Comparison of ENCODE assay signal across 11 mouse cellular contexts in the genomic region with DNA sequence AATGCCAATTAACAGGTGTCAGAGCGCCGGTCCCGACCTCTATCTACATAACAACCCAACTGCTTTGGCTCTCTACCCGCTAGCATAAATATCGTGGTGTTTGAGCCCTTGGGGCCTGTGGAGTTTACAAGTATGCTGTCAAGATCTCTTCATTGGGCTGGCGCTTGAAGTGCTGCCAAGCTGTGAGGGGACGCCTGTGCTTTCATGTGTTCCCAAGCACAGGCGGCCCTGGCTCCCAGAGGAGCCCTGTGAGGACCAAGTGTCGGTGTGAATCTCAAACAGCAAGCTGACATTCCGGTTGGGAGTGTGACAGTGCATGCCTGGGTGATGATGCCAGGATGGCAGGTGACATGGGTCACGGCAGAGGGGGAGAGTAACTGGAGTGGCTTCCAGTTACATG.
A peak's percentile ranks its signal among the peaks of the same experiment; 100 is the strongest.
DNase-seq lines count a peak whose midpoint lies in the region; ATAC-seq lines count a peak whose summit lies in the region.
"Had no signal": no experiment of that assay in that cellular context is flagged by ENCODE, and none has a peak within 500 bp of the region (broad histone marks: within the 10 kb centered on the region; RNA-seq: fewer than 3 reads in every experiment).

No protein-coding gene starts in this region.

- no peaks in the 10 kb centered on the region; the same call in 1 of the 2 replicates for H3K27me3 ChIP-seq in neural tube, embryonic 15.5 days (replicated peaks)
- no peaks in the 10 kb centered on the region for H3K27me3 ChIP-seq in intestine, embryonic 15.5 days (replicated peaks)
- H3K27me3 ChIP-seq: neural tube, embryonic 13.5 days had no signal

- no peaks in the 10 kb centered on the region for H3K4me1 ChIP-seq in neural tube, embryonic 15.5 days
- H3K4me1 ChIP-seq in intestine, embryonic 15.5 days (replicated peaks): 0 out of 2 replicates have a peak, but pooled peaks cover 3% of the 10 kb centered on the region
- H3K4me1 ChIP-seq: neural tube, embryonic 13.5 days had no signal

- peak; percentile 53 for ATAC-seq in neural tube, embryonic 15.5 days (ENCODE audit: low FRiP score)
- no peak for ATAC-seq in intestine, embryonic 15.5 days
- ATAC-seq: intestine, postnatal 0 days had no signal

- H3K9ac ChIP-seq in neural tube, embryonic 15.5 days (replicated peaks): no peak overlapping the region
- H3K9ac ChIP-seq in intestine, embryonic 15.5 days: no peak overlapping the region
- H3K9ac ChIP-seq: neural tube, embryonic 13.5 days had no signal

- H3K4me3 ChIP-seq in neural tube, embryonic 15.5 days (replicated peaks): no peak overlapping the region
- no peak overlapping the region for H3K4me3 ChIP-seq in intestine, embryonic 15.5 days (replicated peaks)
- H3K4me3 ChIP-seq: neural tube, embryonic 13.5 days had no signal

- no peaks in the 10 kb centered on the region for H3K9me3 ChIP-seq in neural tube, embryonic 15.5 days (replicated peaks)
- H3K9me3 ChIP-seq in intestine, embryonic 15.5 days: no peaks in the 10 kb centered on the region
- H3K9me3 ChIP-seq: neural tube, embryonic 13.5 days had no signal

- WGBS in neural tube, embryonic 15.5 days: 15% methylated on average over 11 of the region's 11 CpGs
- WGBS in intestine, embryonic 15.5 days: 30% methylated on average over 11 of the region's 11 CpGs

- no peak overlapping the region for H3K4me2 ChIP-seq in neural tube, embryonic 15.5 days
- H3K4me2 ChIP-seq in intestine, embryonic 15.5 days (replicated peaks): no peak overlapping the region
- H3K4me2 ChIP-seq: neural tube, embryonic 13.5 days had no signal

- H3K27ac ChIP-seq in neural tube, embryonic 15.5 days (replicated peaks): no peak overlapping the region
- no peak overlapping the region for H3K27ac ChIP-seq in intestine, embryonic 15.5 days
- H3K27ac ChIP-seq: neural tube, embryonic 13.5 days had no signal

- intact Hi-C loops in heart, postnatal 36 days (cut with DNase I): no loop called here

- H3K36me3 ChIP-seq in neural tube, embryonic 15.5 days: no peaks in the 10 kb centered on the region
- no peaks in the 10 kb centered on the region for H3K36me3 ChIP-seq in intestine, embryonic 15.5 days
- H3K36me3 ChIP-seq: neural tube, embryonic 13.5 days had no signal

- DNase-seq in cerebellum, postnatal 25 days: peak; percentile 25 to 39
- DNase-seq in cerebellum, adult 9-11 months: no peak
- peak; percentile 11 for DNase-seq in right cerebral cortex, postnatal 14 days
- no peak for DNase-seq in right cerebral cortex, postnatal 36 days (ENCODE audit: low spot score in 2 of 2)
- peak; percentile 22 to 30 for DNase-seq in heart, postnatal 36 days
- no peak for DNase-seq in adrenal gland, adult 2 months
- DNase-seq: thymus, adult 2 months had no signal

Comparison
In these comparisons a context has a peak if more than half of its experiments do, and no peak if none do; other contexts are left out.
1. DNase-seq: peak in cerebellum, postnatal 25 days (2 of 2), right cerebral cortex, postnatal 14 days (single experiment) and heart, postnatal 36 days (2 of 2); none in cerebellum, adult 9-11 months (single experiment), right cerebral cortex, postnatal 36 days (0 of 2) and adrenal gland, adult 2 months (single experiment).